Mouse (Mus musculus): Measurements from ENCODE around the gene Capn15.

The Capn15 gene

GRCm38 (mm10) chr17:25985306-25986294 is at the start of gene Capn15:
TSS of gene Capn15 (minus strand) at chr17:25985796.
- DNase-seq (ENCODE audit: low spot score in 2 of 2) = peak; percentile 80 to 87

GRCm38 (mm10) chr17:26032037-26032436 is 46.4 kb upstream of the Capn15 start:
- no peak for DNase-seq (ENCODE audit: low spot score in 2 of 2)

- DNase-seq (ENCODE audit: low spot score in 2 of 2) = no peak
Observed at GRCm38 (mm10) chr17:26031583-26031982, 46.0 kb upstream of the Capn15 start.

GRCm38 (mm10) chr17:26028261-26028660 is 42.7 kb upstream of the Capn15 start:
- DNase-seq (ENCODE audit: low spot score in 2 of 2) = no peak

- no peak for DNase-seq (ENCODE audit: low spot score in 2 of 2)
Observed at GRCm38 (mm10) chr17:26024674-26025073, 39.1 kb upstream of the Capn15 start.

- no peak for DNase-seq (ENCODE audit: low spot score in 2 of 2)
Observed at GRCm38 (mm10) chr17:26023966-26024365, 38.4 kb upstream of the Capn15 start.

GRCm38 (mm10) chr17:26023181-26023580 is 37.6 kb upstream of the Capn15 start:
- DNase-seq (ENCODE audit: low spot score in 2 of 2) = no peak

GRCm38 (mm10) chr17:26021728-26022341 is 36.2 kb upstream of the Capn15 start:
- no peak for DNase-seq (ENCODE audit: low spot score in 2 of 2)

- no peak for DNase-seq (ENCODE audit: low spot score in 2 of 2)
Observed at GRCm38 (mm10) chr17:26020848-26021347, 35.3 kb upstream of the Capn15 start.

- DNase-seq (ENCODE audit: low spot score in 2 of 2) = no peak
Observed at GRCm38 (mm10) chr17:26018388-26018787, 32.8 kb upstream of the Capn15 start.

GRCm38 (mm10) chr17:26017949-26018348 is 32.4 kb upstream of the Capn15 start:
- no peak for DNase-seq (ENCODE audit: low spot score in 2 of 2)

- no peak for DNase-seq (ENCODE audit: low spot score in 2 of 2)
Observed at GRCm38 (mm10) chr17:26017021-26017420, 31.4 kb upstream of the Capn15 start.

GRCm38 (mm10) chr17:26013711-26014110 is 28.1 kb upstream of the Capn15 start:
- no peak for DNase-seq (ENCODE audit: low spot score in 2 of 2)

- peak; percentile 70 to 79 for DNase-seq (ENCODE audit: low spot score in 2 of 2)
Observed at GRCm38 (mm10) chr17:26011841-26012460, 26.4 kb upstream of the Capn15 start.

GRCm38 (mm10) chr17:26009540-26009939 is 23.9 kb upstream of the Capn15 start:
- peak; percentile 55 to 77 for DNase-seq (ENCODE audit: low spot score in 2 of 2)

GRCm38 (mm10) chr17:26008787-26009186 is 23.2 kb upstream of the Capn15 start:
- no peak for DNase-seq (ENCODE audit: low spot score in 2 of 2)

- no peak for DNase-seq (ENCODE audit: low spot score in 2 of 2)
Observed at GRCm38 (mm10) chr17:26008331-26008730, 22.7 kb upstream of the Capn15 start.

- no peak for DNase-seq (ENCODE audit: low spot score in 2 of 2)
Observed at GRCm38 (mm10) chr17:26007646-26008045, 22.1 kb upstream of the Capn15 start.

- no peak for DNase-seq (ENCODE audit: low spot score in 2 of 2)
Observed at GRCm38 (mm10) chr17:26005731-26006450, 20.3 kb upstream of the Capn15 start.

- no peak for DNase-seq (ENCODE audit: low spot score in 2 of 2)
Observed at GRCm38 (mm10) chr17:26004711-26005110, 19.1 kb upstream of the Capn15 start.

GRCm38 (mm10) chr17:26003864-26004263 is 18.3 kb upstream of the Capn15 start:
- no peak for DNase-seq (ENCODE audit: low spot score in 2 of 2)

GRCm38 (mm10) chr17:25998425-25998824 is 12.8 kb upstream of the Capn15 start:
- DNase-seq (ENCODE audit: low spot score in 2 of 2) = no peak

Measured in spleen, postnatal 14 days (tissue).